Mouse (Mus musculus) urinary bladder, postnatal 4 days (tissue): ENCODE measurements around the gene Batf3.
"Not testable (repeated sequence)": the region's sequence is repeated elsewhere in the genome, so short reads cannot be mapped to it uniquely, and the experiment has no call there.

ENCODE experiments used
- DNase-seq, 2 experiments: peaks; one replicate each; pipeline ENCODE4 v3.0.0; 2021 to 2022; ENCODE audit warnings: low spot score in 2 of 2

Batf3 gene

GRCm38 (mm10) chr1:191132240-191132639 lies 34.6 kb downstream of the Batf3 start:
- no peak for DNase-seq

GRCm38 (mm10) chr1:191132934-191133333 lies 35.3 kb downstream of the Batf3 start:
- no peak for DNase-seq

GRCm38 (mm10) chr1:191135406-191135805 lies 37.8 kb downstream of the Batf3 start:
- no peak for DNase-seq

DNA sequence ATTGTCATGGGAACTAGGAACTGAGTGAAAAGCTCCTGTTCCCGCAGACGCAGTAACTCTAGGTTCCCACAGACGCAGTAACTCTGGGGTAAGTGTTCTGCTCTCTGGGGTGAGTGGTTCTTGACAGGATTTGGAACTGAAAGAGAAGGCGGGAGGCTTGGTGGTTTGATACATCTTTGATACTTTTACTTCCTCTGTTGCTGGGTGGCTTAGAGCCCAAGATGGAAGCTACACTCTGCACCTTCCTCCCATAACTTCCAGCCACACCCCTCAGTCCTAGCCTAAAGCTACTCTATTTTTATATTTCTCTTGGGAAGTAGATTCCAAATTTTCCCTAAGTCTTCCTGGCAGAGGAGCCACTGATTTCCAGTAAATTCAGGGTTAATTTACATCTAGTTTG lies 40.8 kb downstream of the Batf3 start:
- DNase-seq, result no peak

DNA sequence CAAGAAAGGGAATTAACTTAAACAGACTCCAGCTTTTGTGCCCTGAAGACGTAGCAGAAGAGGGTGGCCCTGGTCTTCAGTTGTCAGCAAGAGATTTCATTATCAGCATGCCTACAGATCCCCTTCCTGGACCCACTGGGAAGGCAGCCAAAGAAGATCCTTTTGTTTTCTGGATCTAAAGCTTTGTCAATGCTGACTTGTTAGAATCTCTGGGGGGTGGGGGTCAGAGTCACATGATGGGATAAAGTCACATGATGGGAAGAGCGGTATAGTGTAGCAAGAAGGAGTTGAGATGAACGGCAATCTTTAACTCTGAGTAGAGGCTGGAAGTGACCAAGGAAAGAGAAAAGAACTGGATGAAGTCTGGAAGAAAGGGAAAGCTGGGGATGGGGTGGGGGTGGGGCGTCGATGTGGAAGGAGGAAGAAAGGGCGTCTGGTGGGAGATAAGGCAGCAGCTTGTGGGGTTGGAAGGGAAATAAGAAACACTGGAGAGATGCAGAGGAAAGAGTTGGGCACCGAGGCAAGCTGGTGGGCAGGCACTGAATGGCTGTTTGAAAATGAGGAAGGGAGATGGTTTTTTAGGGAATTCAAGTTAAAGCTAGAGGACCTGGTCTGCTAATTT lies 41.3 kb downstream of the Batf3 start:
- DNase-seq, result no peak

DNA sequence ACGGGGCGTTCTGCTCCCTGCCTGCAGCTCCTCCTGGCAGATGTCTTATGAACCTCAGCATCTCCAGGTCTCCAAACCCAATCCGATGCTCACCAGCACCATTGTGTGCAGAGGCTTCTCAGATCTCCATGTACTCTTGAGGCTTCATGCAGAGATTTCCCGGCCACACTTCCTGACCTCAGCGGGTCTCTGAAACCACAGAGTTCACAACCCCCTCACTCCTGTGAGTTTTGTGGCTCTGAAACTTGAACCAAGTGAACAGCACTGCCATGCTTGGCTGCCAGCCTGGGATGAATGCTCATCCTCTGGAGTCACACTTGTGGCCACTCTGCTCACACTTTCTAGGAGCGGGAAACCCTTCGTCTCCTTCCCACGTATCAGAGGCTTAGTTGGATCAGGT lies 43.3 kb downstream of the Batf3 start:
- DNase-seq, result no peak

DNA sequence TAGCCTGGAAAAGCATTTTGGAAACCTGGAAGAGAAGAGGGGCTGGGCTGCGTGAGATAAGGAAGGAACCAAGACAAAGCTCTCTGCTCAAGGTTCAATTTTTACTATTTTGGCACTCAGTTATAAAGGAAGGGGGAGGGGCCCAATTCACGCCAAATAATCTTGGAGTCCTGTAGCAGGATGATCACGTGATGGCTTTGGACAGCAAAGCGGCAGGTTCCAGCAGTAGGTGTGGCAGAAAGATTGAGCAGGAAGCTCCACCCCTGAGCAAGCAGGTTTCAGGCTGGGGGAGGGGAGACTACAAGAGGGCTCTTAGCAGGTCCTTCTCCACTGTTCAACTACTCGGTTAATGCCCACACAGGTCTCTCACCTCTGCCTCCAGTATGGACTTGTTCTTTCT lies 51.8 kb downstream of the Batf3 start:
- DNase-seq, result not testable (repeated sequence)

GRCm38 (mm10) chr1:191150924-191151605 lies 53.4 kb downstream of the Batf3 start:
- DNase-seq, result no peak

GRCm38 (mm10) chr1:191153052-191153451 lies 55.4 kb downstream of the Batf3 start:
- no peak for DNase-seq

GRCm38 (mm10) chr1:191154314-191154713 lies 56.7 kb downstream of the Batf3 start:
- DNase-seq, result no peak
